Mouse (Mus musculus) kidney, postnatal 25 days (tissue): ENCODE results near the gene Igf1r.

Experiments
- DNase-seq, 2 experiments: peaks; one replicate each; pipeline ENCODE4 v3.0.0; 2021; ENCODE audit warnings: mixed read lengths in 2 of 2

Gene Igf1r

DNA sequence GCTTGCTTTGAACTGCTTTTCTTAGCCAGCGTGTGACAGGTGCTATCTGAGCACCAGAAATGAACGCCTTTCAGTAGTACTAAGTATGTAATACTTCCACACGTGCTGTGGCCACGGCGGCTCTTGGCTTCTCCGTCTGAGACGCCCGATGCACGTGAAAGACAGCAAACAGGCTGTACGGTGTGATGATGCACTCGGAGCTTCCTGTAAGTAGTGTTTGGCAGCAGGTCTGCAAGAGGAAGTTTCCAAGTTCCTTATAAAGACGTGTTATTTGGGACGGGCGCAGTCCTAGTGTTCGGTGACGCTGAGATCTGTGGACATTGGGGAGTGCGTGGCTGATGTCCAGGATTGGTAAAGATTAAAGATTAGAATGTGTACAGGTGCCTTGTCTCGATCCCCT is 5.4 kb downstream of the Igf1r start:
- peak; percentile 25 to 59 for DNase-seq

DNA sequence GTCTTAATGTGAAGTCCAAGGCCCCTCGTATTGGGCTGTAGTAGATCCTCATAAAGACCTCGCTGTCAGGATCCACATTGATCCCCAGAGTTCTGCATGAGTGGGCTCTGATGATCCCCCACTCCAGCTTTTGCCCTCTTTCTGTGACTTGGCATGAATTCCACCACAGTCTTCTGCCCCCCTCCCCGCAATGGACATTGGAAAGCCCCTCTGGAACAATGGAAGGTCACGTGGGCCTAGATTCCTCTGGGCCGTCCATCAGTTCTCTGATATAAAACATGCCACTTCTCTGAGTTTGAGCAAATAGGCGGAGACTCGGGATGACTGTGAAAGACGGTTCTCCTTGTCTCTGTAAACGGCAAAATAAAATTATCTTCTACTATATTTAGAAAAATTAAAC is 8.1 kb downstream of the Igf1r start:
- no peak for DNase-seq

DNA sequence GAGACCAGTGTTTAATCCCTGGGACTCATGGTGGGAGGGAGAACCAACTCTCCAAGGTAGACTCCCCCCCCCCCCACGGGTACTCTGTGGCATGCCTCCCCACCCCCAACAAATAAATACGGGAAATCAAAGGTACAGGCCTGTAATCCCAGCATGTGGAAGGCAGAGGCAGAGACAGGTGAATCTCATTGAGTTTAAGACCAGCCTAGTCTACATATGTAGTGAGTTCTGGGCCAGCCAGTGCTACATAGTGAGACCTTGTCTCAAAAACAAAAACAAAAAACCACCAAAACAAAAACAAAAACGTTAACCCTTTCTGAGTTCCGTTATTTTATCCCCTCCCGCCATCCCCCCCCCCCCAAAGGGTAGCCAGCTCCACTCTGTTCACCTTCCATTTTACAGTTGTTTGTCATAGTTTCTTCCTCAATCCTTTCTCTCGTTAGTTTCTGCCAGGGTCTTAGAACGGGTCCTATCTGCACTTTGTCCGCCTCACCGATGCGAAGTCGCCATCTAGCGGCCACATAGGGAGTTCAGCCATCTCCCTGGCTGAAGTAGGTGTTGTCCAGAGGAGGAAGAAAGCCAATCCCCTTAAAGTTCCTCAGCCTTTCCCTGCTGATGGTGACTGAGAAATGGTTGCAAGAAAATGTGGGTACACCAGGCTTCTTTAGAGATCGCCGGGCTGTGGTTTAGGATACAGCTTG is 9.1 kb downstream of the Igf1r start:
- peak; percentile 88 to 90 for DNase-seq

DNA sequence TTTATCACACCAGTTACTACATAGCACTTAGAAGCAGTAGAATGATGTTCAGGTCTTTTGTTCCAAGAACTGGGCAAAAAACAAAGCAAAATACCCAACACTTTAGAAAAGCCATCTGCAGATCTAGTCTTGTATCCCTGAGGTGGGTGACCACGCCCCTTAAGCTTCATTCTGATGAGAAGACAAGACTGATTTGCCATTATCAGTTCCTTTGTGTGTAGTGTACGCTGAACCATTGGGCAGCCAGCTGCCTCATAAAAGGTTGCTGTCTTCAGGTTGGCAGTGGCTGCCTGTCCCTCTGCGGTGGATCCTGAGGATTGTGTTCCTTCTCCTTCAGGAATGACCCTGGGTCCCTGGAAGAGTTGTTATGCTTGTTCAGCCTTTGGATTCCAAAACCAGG is 11.1 kb downstream of the Igf1r start:
- DNase-seq, result no peak

DNA sequence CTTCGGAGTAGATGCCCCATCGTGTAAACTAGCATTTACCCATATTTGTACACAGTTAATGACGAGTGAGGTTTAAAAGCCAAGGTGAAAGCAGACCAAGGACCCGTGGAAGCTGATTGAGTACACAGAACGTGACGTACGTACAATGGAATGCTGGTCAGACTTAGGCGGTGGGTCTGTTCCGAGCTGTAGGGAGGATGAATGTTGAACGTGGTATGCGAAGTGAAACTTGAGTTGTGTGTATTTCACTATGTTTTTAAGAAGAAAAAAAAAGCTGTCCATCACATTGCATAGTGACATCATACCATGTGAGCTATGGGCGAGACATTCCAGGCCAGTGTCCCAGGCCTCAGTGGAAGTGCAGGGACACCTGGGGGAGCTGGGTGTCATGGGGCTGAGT is 15.8 kb downstream of the Igf1r start:
- no peak for DNase-seq

DNA sequence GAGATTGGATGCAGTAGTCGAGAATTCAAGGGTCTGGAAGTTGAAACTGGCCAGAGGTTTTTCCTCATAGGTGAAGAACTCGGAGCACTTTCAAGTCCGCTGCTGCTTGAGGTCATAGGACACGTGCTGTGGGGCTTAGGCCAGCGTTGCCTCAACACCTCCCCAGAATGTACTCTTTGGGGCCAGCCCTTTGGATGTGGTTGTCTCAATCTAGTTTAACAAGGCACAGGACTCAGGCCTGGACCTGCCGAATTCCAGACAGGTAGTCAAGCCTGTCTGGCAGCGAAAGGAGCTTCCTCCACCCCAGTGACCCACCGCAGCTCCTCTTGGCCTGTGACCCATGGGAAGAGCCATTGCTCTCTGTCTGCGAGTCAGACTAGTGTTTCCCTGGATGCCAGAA is 16.4 kb downstream of the Igf1r start:
- peak; percentile 38 to 79 for DNase-seq

DNA sequence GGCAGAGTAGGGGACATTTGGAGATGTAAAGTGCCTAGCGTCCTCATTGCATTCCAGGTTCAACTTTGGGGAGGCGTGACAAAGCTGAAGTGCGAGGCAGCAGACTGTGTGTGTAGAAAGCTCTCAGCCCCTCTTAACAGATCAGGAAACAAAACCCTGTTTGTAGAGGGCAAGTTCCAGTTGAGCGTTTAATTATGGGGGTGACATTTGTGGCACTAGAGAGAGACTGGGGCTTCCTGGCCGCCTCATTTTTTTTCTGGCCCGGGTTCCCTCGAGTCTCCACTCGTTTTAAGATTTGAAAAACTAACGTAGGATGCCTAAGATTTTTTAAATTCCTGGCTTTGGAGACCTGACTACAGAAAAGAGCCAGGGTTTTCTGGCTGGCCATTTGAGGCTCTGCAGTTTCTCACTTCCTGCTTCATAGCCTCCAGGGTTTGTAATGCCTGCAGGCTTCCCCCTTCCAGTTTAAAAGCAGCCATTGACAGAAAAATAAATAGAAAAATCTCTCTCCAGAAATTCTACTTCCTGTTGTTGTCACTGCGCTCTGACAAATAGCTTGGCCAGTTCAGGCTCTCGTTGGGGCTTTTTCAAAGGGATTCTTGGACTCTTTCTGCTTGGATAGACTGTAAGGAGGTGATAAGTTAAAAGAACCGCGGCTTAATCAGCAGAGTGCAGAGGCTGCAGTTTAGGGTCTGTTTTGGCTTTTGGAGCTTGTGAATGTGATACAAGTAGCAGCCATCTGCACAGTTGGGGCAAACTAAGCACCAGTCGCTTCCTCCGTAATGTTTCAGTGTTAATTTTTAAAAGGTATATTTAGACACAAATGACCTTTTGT is 20.8 kb downstream of the Igf1r start:
- peak; percentile 38 for DNase-seq

DNA sequence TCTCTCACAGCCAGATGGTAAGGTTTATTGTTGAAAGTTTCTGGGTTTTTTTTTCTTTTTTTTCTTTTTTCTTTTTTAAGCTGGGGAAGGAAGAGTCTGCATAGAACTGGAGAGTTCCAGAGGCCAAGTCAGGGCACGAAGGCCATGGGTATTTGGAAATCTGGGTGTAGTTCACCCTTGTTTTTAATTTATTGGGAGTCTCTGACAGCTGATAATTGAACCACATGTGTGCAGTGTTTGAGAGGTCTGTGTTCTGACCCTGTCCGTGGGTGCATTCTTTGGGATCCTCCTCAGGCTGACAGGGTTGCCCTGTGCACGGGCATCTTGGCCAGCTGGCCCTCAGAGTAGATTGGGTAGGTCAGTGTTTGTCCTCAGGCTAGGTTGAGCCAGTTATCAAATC is 29.3 kb downstream of the Igf1r start:
- DNase-seq, result no peak

DNA sequence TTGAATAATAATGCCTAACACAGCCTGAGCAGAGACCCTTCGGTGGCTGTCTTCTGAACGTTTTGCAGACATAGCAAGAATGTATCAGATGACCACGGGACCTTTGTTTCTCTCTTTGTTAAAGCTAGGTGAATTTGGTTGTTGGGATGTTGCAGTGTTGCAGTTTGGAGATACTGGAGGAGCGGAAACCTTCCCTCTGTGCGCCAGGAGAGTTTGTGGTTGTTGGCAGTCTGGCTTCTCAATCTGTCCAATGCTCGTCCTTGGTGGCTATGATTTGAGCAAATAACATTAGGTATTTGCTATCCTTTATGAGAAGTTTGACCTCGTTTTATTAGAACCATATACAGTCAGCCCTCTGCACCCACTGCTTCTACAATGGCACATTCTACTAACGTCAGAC is 30.2 kb downstream of the Igf1r start:
- DNase-seq, result no peak

DNA sequence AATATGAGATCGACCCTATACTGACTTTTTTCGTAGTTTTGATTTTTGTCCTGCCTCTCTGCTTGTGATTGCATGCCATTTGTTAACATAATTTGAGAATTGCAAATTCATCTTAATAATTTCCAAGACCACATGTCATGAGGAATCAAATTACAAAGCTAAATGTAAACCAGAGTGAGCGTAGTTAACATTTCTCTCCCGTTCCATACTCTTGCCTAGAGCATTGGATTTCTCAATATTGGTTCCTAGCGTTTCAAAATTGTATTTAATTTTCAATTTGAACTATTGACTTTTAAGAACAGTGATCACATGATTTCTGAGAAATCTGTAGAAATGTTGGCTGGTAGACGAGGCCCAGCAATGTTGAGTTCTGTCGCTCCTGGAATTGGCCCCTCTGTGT is 30.8 kb downstream of the Igf1r start:
- no peak for DNase-seq

DNA sequence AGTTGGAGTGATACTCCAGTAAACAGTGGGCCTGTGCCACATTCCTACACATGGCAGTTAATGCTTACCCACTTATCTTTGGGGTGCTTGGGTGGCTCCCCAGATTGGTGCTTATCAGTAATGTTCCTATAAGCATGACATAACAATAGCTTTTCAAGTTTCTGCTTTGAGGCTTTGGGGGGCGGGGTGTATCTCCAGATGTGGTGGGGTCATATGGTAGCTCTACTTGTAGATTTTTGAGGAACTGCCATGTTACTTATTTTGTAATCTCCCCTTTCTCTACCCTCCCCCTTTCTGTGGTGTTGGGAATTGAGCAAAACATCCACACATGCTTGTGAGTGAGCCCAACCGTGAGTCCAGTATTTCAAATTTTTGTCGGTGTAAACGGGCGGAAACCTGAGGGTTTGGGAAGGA is 32.4 kb downstream of the Igf1r start:
- no peak for DNase-seq

DNA sequence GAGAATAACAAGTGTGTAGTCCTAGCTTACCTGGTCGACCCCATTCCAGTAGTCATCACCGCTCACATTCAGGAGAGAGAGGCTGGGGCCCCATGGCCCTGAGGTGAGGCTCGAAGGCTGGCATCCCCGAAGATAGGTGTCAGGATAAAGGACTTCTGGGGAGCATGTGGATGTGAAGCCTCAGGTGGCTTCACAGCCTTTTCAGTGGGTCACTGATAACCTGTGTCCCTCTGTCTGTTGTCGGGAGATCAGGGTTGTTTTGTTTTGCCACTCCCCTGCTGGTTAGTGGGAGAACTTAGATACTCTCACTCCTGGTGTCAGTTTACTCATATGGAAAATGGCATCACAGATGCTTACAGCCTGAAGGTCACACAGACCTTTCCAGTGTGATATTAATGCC is 32.9 kb downstream of the Igf1r start:
- no peak for DNase-seq

DNA sequence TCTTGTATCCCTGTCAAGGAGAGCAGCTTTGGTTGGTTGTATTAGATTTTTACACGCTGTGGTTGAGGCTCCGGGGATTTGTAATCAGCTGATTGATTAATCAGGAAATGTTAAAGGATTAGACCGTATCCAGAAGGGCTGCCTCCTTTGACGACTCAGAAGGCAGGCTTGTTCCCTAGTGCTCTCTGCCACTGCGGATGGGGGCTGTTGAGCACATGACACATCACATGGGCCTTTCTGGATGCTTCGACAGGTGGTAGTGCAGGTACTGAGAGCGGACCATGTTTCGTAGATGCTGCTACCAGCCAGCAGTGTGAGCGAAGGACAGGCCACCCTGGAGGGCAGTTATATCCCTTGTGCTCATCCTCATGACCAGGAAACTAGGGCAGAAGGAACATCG is 33.6 kb downstream of the Igf1r start:
- no peak for DNase-seq

DNA sequence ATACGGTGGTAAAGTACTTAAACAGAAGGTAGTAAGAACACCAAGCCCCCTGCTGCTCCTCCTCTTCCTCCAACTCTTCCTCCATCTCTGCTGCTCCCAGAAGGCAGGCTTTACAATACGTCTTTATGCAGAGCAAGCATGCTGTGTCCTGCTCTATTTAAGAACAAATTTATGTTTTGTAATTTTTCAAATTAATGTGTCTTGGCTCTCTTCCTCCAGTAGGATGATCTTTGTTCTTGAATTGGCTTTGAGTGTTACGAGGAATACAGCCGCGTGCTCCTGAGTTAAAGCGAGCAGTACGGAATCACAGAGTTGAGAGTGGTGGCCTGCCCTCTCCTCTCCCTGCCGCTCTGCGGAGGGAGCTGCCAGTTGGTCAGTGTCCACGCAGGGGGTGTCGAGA is 34.2 kb downstream of the Igf1r start:
- DNase-seq, result no peak

DNA sequence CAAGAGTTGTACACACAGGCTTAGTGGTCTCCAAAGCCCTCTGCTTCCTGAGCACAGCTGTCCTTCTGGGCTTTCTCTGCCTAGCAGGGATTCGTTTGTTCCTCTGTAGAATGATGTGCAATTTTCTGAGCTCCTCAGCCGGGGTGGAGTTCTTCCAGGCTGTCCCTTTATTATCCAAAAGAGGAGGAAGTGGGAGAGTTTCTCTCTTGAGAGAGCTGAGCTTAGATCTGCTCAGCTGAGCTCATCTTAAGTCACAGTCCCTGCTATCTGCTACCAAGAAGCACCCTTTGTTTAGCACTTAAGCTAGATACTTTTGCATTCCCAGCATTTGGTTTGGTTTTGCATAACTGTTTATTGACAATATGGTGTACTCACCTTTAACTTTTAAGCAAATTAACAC is 36.7 kb downstream of the Igf1r start:
- no peak for DNase-seq

DNA sequence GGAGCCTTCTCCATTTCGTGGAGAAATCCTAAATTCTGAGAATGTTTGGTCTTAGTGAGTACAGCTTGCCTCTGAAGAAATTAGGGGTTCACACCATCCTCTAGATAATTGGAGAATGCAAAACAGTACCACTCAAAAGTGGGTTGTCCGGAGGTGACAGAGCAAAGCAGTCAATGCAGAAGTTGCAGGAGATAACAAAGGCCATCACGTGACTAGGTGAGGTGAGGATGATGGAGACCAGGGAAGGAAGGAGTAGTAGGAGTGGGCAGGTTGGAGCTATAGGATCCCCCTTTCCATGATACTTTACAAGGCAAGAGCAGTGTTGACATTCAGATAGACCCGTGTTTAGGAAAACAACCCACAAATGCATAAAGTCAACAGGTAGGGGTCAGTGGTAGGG is 41.0 kb downstream of the Igf1r start:
- no peak for DNase-seq

DNA sequence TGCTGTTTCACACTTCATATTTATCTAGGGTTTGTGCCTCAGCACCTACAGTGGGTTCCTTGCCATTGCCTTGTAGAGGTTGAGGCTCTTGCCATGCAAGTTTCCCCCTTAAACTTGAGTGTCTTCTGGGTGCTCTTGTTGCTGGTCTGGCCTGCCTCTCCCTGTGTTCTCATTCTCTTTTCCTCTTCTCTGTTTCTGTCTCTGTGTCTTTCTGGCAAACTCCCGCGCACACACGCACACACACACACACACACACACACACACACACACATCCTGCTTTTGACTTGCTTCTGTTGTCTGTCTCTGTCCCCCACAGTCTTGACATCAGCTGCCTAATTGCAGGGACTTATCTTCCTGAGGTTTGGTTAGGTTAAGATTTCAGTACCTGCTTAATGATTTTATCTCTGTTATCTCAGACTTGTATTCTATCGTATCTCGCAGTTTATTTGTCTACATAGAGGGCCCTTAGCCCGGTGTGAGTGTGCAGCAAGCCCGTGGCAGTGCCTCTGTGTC is 41.8 kb downstream of the Igf1r start:
- no peak for DNase-seq

DNA sequence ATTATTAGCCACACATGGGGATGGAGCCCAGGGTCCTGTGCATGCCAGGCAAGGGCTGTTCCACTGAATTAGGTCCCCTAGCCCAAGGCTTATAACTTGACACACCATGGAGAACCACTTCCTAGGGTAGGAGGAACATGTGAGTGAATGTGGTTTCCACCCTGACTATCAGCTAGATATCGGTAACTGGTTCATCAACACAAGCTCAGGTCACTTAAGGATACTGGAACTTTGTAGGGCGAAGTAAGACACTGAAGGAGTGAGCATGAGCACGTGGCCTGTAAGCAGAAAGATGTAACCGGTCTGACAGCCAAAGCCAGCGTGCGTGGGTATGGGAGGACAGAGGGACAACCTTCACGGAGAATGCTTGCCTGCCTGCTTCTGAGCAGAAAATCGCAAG is 42.6 kb downstream of the Igf1r start:
- no peak for DNase-seq

DNA sequence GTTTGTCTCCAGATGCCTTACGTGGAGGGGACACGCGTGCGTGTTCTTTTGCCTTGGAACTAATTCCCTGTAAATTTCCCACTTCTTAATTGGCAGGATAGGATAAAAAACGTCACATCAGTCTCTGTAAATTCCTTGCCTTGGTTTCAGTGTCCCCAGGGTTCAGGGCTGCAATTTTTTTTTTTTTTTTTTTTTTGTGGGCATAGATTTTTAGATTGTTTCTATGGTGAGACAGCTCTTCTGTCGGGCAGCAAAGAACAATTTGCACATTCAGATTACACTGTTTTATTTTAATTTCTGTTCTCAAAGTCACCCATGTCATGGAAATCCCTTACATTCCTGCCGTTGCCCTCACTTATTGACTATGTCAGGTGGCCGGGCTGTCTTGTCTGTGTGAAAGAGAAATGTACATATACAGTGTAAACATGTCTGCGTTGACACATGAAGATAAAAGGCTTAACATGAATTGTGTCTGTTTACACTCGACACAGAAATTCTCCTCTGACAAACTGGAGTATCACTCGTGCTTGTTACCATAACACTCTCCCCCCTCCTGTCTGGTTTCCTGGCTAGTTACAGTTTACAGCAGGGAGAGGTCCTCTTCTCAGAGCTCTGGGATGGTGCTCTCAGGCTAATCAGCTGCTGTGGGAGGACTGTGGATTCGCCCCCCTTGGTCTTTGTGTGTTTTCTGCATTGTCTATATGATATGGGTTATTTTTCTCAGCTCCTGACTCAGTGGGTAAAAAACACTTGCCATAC is 43.8 kb downstream of the Igf1r start:
- no peak for DNase-seq

DNA sequence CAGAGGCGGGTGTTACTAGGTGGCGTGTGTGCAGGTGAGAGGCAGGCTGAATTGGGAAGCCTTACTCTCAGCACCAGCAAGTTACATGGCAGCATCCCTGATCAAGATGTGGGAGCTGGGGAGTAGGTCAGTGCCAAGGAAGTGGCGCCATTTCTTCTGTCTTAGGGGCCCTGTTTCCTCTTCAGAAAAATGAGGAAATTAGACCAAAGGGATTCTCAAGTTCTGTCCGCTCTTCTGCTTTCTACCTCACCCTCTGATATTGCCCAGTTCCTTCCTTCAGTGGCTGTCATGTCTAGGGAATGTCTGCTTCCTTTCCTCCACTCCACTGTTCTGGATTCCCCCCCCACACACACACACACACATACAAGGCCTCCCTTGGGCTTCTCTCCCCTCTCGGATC is 48.6 kb downstream of the Igf1r start:
- DNase-seq, result no peak

DNA sequence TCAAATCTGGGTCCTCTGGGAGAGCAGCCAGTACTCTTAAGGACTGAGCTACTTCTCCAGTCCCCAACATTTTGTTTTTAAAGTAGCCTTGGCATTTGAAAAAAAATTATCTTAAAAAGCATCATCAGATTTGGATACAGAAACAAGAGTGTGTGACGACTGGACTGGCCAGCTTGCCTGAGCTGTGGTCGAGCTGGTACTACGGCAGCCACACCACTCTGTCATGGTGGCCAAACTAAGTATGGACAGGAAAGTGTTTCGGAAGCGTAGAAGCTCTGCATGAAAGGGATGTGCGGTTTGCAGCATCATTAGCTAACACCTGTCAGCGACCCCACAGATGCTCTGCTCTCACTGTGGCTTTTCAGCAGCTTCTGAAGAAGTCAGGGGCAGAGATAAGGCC is 53.4 kb downstream of the Igf1r start:
- DNase-seq, result no peak

DNA sequence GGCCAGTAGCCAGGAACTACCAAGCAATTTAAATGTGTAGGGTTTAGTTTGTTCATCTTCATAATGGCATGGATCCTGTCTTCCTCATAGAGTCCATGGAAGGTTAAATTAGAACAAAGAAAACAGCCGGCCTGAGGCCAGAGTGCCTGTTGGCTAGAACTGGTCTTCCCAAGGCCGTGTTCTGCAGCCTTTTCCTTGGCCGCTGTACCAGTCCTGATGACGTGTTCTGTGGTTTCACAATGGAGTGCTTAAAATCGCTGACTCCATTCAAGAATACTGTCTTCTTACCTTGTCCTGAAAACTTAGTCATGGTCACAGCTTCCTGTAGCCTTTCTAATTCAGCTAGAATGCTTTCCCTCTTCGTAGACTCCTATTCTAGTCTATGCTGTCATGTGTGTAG is 53.9 kb downstream of the Igf1r start:
- DNase-seq, result peak in 1 of 2 experiments; percentile 31

DNA sequence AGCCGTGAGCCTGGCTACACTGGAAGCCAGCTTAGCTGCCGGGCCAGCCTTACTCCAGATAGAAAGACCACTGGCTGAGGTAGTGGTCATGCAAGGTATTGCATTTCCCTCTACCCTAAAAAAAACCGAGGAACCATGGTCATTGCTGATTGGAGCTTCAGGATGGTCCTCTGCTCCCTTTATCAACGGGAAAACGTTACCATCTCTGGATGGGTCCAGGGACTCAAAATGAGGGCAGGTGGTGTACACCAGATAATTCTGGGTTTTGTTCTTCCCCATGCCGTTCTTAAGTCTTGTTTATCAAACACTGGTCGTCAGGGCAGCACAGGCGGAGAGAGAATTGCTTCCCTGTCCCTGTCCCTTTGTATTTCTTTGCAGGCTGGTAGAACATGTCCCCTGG is 57.0 kb downstream of the Igf1r start:
- DNase-seq, result no peak

DNA sequence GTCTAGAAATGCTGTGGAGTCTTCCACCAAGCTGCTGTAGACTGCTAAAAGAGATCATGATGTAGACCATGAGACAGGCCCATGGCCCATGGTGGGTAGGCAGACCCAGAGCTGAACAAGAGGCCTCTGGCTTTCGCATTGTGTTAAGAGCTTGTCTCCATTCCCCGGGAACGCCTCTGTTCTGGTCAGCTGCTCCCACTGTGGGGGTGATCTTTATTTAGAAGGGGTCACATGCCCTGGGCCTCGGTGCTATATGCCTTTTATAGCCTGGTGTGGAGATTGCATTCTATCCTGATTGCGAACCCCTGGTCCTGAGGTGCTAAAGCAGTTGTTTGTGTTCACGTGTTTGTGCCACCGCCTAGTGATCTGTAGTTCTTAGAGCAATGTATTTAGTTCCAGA is 57.5 kb downstream of the Igf1r start:
- DNase-seq, result no peak
